Mouse (Mus musculus) stomach, embryonic 14.5 days (tissue): ENCODE data around the gene Mapk1ip1l. TPM values are rescaled to one million over a fixed set of nuclear protein-coding genes. Genes with fewer than 3 reads are reported as not detected.

Experiments used
- ATAC-seq: fragments of 200-750 bp; cut with Nextera tagmentation; 2 replicates; pipeline ENCODE4 v1.8.0; 2017; ENCODE audit warnings: low read depth, moderate TSS enrichment; ENCODE audit not compliant: insufficient number of reproducible peaks, insufficient read depth, low FRiP score
- H3K27ac ChIP-seq: fragments of 300-500 bp; sonication (generic); 2 replicates; pipeline ENCODE4 v1.5.1; 2014; ENCODE audit warnings: mild to moderate bottlenecking, low read length, moderate library complexity, mixed read lengths
- H3K27me3 ChIP-seq: fragments of 300-500 bp; sonication (generic); 2 replicates; pipeline ENCODE4 v1.6.1; 2014; ENCODE audit warnings: low read length, control low read depth, mixed read lengths; ENCODE audit not compliant: control insufficient read depth, insufficient read depth
- H3K36me3 ChIP-seq: fragments of 300-500 bp; sonication (generic); 2 replicates; pipeline ENCODE4 v1.6.1; 2014; ENCODE audit warnings: mild to moderate bottlenecking, control low read depth, low read length, moderate library complexity, mixed read lengths; ENCODE audit not compliant: control insufficient read depth, insufficient read depth
- H3K4me1 ChIP-seq: fragments of 300-500 bp; sonication (generic); 2 replicates; pipeline ENCODE4 v1.6.1; 2014; ENCODE audit warnings: low read length, control low read depth, mixed read lengths; ENCODE audit not compliant: control insufficient read depth, insufficient read depth
- H3K4me2 ChIP-seq: fragments of 300-500 bp; sonication (generic); replicated peaks from 2 replicates; pipeline ENCODE4 v1.6.1; 2014; ENCODE audit warnings: low read depth, low read length, control low read depth
- H3K4me3 ChIP-seq: fragments of 300-500 bp; sonication (generic); 2 replicates; pipeline ENCODE4 v1.5.1; 2014; ENCODE audit warnings: low read depth, low read length, control low read depth
- H3K9ac ChIP-seq: fragments of 300-500 bp; sonication (generic); replicated peaks from 2 replicates; pipeline ENCODE4 v1.6.1; 2014; ENCODE audit warnings: low read depth, mild to moderate bottlenecking, control low read depth, low read length, moderate library complexity, mixed read lengths
- H3K9me3 ChIP-seq: fragments of 300-500 bp; sonication (generic); 2 replicates; pipeline ENCODE4 v1.6.1; 2016; ENCODE audit warnings: low read depth, low read length, control low read depth; ENCODE audit not compliant: control insufficient read depth
- WGBS: fragments of 180-500 bp; shearing (Covaris S2); extraction: QIAGEN DNeasy Blood & Tissue Kit; methylation state at CpG from one replicate; pipeline ENCODE4 v1.1.7; 2014; 5-methylcytosine and 5-hydroxymethylcytosine counted together
- polyA plus RNA-seq: library from polyadenylated mRNA; unstranded; fragments of >200 nt; fragmentation: Nextera tagmentation; extraction: Ambion mirVana; gene quantifications from 2 replicates; pipeline ENCODE4 v1.2.1, GENCODE M21; 2014

Mapk1ip1l gene
- polyA plus RNA-seq, 1 experiment from 2014 or later: 84.3 TPM

DNA sequence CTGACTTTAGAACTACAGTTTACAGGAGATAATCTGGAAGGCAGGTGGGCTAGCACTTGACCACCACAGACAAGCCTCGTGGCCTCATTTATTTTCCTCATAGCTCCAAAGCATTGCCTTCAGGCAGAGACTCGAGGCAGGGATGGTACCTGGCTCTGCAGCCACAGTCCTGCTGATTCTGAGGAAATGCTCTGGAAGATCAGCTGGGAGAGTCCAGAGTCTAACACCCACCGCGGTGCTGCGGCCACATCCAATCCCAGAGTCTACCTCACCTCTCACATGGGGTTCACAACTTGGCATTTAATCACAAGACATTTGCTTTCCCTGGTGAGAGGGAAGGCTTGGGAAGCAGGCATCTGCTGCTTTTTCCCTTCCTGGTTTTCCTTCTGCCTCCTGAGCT is 56.9 kb downstream of the Mapk1ip1l start:
- 62% methylated on average over 5 of the region's 5 CpGs for WGBS
- Histone ChIP-seq H3K27ac (no peak overlapping the region), H3K4me2 (no peak overlapping the region), H3K4me3 (no peak overlapping the region), H3K9me3 (no peaks in the 10 kb centered on the region), H3K36me3 (no peaks in the 10 kb centered on the region), H3K27me3 (no peaks in the 10 kb centered on the region), H3K4me1 (no peaks in the 10 kb centered on the region), H3K9ac (no peak overlapping the region)
- ATAC-seq: no peak

DNA sequence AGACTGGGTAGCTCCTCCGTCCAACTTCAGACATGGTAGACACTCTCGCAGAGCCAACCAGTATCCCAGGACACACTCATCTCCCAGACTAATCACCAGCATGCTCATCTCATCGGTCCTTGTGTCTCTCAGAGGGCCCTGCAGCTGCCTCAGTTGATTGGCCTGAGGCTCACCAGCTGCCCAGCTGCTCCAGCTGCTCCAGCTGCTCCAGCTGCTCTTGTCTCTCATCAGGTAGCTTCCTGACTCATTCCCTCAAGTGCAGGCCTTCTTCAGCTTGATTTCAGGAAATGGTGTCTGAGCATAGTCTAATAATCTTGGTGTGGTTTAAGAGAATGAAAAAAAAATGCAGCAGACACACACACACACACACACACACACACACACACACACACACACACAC is 58.6 kb downstream of the Mapk1ip1l start:
- Histone ChIP-seq H3K27me3 (no peaks in the 10 kb centered on the region), H3K4me2 (no peak overlapping the region), H3K36me3 (no peaks in the 10 kb centered on the region), H3K4me1 (no peaks in the 10 kb centered on the region), H3K9me3 (no peaks in the 10 kb centered on the region), H3K27ac (no peak overlapping the region), H3K4me3 (no peak overlapping the region), H3K9ac (no peak overlapping the region)
- ATAC-seq: no peak
- 82% methylated on average over 3 of the region's 3 CpGs for WGBS

DNA sequence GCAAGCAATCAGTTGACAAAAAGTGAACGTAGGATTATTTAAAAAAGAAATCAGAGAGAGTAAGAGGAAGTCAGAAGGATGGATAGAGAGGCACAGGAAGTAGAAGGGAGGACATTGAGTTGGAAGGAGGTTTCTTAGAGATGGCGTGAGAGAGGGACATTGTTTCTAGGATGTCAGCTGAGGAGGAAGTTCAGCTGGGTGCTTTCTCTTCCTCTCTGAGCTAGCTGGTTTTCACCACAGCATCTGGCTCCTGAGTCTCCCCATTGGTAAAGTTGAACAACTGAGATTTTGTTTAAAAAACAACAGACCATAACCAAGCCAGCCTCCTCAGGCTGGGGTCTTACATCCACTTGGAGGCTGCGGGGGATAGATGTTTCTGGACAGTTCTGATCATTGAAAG is 61.5 kb downstream of the Mapk1ip1l start:
- 50% methylated on average over 3 of the region's 3 CpGs for WGBS
- no peak overlapping the region for H3K27ac ChIP-seq
- no peak for ATAC-seq

DNA sequence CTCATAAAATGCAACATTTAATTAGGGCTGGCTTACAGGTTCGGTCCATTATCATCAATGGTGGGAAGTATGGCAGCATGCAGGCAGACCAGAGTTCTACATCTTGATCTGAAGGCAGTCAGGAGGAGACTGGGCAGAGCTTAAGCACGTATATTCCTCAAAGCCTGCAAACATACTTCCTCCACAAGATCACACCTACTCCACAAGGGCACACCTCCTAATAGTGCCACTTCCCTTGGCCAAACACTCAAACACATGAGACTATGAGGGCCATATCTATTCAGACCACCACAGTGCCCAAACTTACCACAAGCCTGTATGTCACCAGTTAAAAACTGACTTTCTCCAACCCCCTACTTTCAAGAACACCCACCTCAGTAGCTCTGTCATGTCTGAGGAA is 63.4 kb downstream of the Mapk1ip1l start:
- Histone ChIP-seq H3K9ac (no peak overlapping the region), H3K4me1 (peaks cover 5% of the 10 kb centered on the region), H3K9me3 (no peaks in the 10 kb centered on the region), H3K27ac (no peak overlapping the region), H3K36me3 (no peaks in the 10 kb centered on the region), H3K27me3 (no peaks in the 10 kb centered on the region), H3K4me3 (no peak overlapping the region), H3K4me2 (no peak overlapping the region)
- 80% methylated on average over 2 of the region's 2 CpGs for WGBS
- no peak for ATAC-seq

More for the DNA sequence above, 61.5 kb downstream of the Mapk1ip1l start:
- H3K4me3 ChIP-seq: no peak overlapping the region
- no peaks in the 10 kb centered on the region for H3K27me3 ChIP-seq
- H3K4me1 ChIP-seq: no peaks in the 10 kb centered on the region
- no peaks in the 10 kb centered on the region for H3K36me3 ChIP-seq
- H3K9me3 ChIP-seq: no peaks in the 10 kb centered on the region
- H3K4me2 ChIP-seq: no peak overlapping the region
- no peak overlapping the region for H3K9ac ChIP-seq

DNA sequence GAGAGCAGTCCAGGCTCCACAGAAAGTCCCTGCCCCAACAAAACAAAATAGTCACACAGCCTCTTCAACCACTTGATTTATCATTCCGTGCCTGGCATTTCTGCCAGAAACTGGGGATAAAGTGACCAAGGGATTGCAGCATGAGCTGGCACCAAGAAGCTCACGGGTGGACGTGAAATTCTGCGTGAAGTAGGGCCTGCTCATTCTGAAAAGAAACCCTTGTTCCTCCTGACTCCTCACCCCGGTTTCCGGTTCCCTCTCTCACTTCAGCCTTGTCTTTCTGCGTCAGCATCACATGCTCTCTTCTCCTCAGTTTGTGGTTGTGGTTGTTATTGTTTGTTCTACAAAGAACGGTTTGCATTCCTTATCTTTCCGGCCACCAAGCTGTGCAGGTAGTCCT is 63.8 kb downstream of the Mapk1ip1l start:
- H3K27ac ChIP-seq: no peak overlapping the region
- ATAC-seq: no peak
- no peak overlapping the region for H3K9ac ChIP-seq
- H3K4me2 ChIP-seq: no peak overlapping the region
- no peaks in the 10 kb centered on the region for H3K36me3 ChIP-seq
- WGBS: 85% methylated on average over 9 of the region's 9 CpGs
- no peaks in the 10 kb centered on the region for H3K9me3 ChIP-seq
- H3K4me1 ChIP-seq: peaks cover 7% of the 10 kb centered on the region
- no peak overlapping the region for H3K4me3 ChIP-seq
- no peaks in the 10 kb centered on the region for H3K27me3 ChIP-seq

DNA sequence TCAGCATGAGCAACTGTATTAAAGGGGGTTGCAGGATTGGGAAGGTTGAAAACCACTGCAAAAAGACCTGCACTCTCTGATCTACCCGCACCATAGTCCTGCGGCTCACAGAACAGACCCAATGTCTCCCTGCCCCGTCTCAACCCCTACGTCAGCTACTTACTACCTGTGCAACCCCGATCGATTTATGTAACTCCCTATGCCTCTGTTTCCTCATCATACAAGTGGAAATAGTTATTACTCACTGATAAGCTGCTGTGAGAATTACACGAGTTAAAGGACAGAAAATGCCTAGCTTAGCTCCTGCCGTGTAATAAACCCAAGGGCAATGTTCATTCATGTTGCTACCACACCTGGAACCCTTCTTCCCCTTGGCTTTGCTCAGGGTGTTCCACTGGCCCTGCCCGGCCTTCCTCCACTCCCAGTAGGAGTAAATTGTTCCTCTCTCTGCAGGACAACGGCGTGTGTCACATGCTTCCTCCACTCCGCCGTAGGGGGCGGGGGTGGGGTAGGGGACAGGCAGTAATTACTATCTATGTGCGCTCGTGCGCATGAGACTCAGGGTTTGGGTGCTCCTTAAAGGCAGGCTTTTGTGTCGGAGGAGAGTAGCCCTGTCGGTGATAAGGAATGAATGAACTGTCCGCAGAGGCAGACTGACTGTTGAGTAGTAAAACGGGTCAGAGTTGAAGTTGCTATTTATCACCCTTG is 66.8 kb downstream of the Mapk1ip1l start:
- ATAC-seq: no peak
- Histone ChIP-seq H3K27me3 (no peaks in the 10 kb centered on the region), H3K4me2 (peak overlapping the region; percentile 25; the same call in 1 of the 2 replicates), H3K4me3 (no peak overlapping the region), H3K36me3 (no peaks in the 10 kb centered on the region), H3K27ac (no peak overlapping the region), H3K9me3 (no peaks in the 10 kb centered on the region), H3K9ac (no peak overlapping the region), H3K4me1 (peaks cover 9% of the 10 kb centered on the region)
- 41% methylated on average over 21 of the region's 21 CpGs for WGBS

DNA sequence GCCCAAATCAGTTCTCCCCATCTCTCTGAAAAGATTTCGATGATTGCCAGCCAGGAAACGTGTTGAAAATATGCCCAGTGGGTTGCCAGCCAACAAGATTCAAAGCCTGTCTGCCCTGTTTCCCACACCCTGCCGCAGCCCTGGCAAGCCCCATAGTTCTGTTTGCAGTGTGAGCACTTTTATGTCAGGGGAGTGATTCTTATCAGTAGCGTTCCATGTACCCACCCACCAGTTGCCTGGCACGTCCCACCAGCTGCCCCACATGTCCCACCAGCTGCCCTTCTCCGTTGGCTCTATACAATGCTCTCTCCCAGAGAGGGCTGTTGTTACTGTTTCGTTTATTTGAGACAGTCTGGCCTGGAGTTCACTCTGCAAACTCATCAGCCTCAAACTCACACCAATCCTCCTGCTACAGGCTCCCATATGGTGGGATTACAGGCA is 68.8 kb downstream of the Mapk1ip1l start:
- Histone ChIP-seq H3K27me3 (no peaks in the 10 kb centered on the region), H3K9ac (no peak overlapping the region), H3K4me2 (no peak overlapping the region), H3K4me3 (no peak overlapping the region), H3K36me3 (no peaks in the 10 kb centered on the region), H3K4me1 (peaks cover 9% of the 10 kb centered on the region), H3K27ac (no peak overlapping the region), H3K9me3 (no peaks in the 10 kb centered on the region)
- peak; percentile 66; the same call in 1 of the 2 replicates for ATAC-seq
- WGBS: 46% methylated on average over 7 of the region's 7 CpGs

DNA sequence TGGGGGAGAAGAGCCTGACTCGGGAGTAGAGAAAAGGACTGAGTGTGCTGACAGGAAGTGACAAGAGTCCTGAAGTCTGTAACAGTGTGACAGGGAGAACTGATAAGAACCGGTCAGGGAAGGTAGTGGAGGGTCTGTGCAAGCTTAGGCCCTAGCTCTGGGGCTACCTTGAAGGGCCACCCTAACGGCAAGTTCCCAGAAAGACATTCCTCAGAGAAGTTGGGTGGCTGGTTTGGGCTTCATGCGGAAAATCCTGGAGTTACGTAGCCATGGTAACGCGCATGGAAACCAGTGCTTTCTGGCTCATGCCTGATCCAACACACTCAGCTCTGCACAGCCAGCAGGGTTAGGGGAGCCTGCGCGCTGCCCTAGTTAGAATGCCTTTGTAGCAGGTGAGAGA is 69.4 kb downstream of the Mapk1ip1l start, which contains the start of gene Lgals3:
Gene Lgals3, plus strand, starts transcription at position 291 of the 400 bp plus-strand sequence.
- H3K4me3 ChIP-seq: no peak within 1 kb of the TSS
- no peaks in the 10 kb centered on the region for H3K27me3 ChIP-seq
- WGBS: 40% methylated on average over 9 of the region's 9 CpGs
- no peak within 1 kb of the TSS for H3K9ac ChIP-seq
- no peak within 1 kb of the TSS for H3K4me2 ChIP-seq
- H3K9me3 ChIP-seq: no peaks in the 10 kb centered on the region
- peak; percentile 61; the same call in 1 of the 2 replicates for ATAC-seq
- no peaks in the 10 kb centered on the region for H3K36me3 ChIP-seq
- peaks cover 9% of the 10 kb centered on the region for H3K4me1 ChIP-seq
- no peak within 1 kb of the TSS for H3K27ac ChIP-seq

DNA sequence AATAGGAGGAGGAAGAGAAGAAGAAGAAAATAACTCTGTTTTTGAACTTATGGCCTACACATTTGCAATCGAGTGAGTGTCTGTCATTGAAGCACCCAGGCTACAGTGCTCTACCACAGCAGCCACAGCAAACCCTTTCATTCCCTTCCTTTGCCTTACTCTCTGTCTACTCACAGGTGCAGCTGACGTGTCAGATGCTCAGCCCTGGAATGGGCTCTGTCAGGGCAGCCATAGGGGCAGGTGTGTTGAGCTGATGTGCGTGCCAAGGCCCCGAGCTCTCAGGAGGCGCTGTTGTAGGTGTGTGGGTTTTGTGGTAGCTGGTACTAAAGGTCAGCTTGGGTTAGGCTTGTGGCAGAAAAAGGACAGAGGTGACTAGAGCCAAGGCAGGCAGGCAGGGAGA is 71.7 kb downstream of the Mapk1ip1l start:
- no peak overlapping the region for H3K4me2 ChIP-seq
- peaks cover 17% of the 10 kb centered on the region for H3K4me1 ChIP-seq
- H3K9me3 ChIP-seq: no peaks in the 10 kb centered on the region
- no peak overlapping the region for H3K9ac ChIP-seq
- no peaks in the 10 kb centered on the region for H3K36me3 ChIP-seq
- H3K4me3 ChIP-seq: no peak overlapping the region
- ATAC-seq: no peak
- WGBS: 90% methylated on average over 5 of the region's 5 CpGs
- no peak overlapping the region for H3K27ac ChIP-seq
- peaks cover 7% of the 10 kb centered on the region; the same call in 1 of the 2 replicates for H3K27me3 ChIP-seq
